Mouse (Mus musculus) left cerebral cortex, postnatal 10 days (tissue): Measurements from ENCODE around the gene 1700125H20Rik. TPM values are rescaled to one million over a fixed set of nuclear protein-coding genes. Genes with fewer than 3 reads are reported as not detected.

ENCODE experiments used
- total RNA-seq, 2 experiments: library from RNA; stranded (reverse); gene quantifications; 2 replicates each; pipeline ENCODE4 v1.2.3; 2021

The 1700125H20Rik gene
- total RNA-seq, 2 experiments from 2014 or later: 0.71 to 0.73 TPM

Other genes with a start within 250 kb of the 1700125H20Rik start
- 10 to 100 TPM; 44.2 to 49.6 TPM for gene Car4, start 212.6 kb upstream of the 1700125H20Rik start, total RNA-seq
- gene Usp32, start 30.2 kb upstream of the 1700125H20Rik start, total RNA-seq: 10 to 100 TPM; 80.8 to 87.9 TPM
- gene Appbp2, start 64.7 kb downstream of the 1700125H20Rik start, total RNA-seq: 10 to 100 TPM; 69.6 to 73.0 TPM
- 10 to 100 TPM; 19.2 to 20.4 TPM for gene Ppm1d, start 140.8 kb downstream of the 1700125H20Rik start, total RNA-seq
- gene Bcas3, start 182.8 kb downstream of the 1700125H20Rik start, total RNA-seq: 10 to 100 TPM; 49.2 to 61.1 TPM